In genomic region chr8:70821399-70821962, GRCm38 (mm10) we compare ENCODE assay signal across 9 mouse cellular contexts. TPM values are rescaled to one million over a fixed set of nuclear protein-coding genes. Genes with fewer than 3 reads are reported as not detected.
DNase-seq lines count a peak whose midpoint lies in the region; TF ChIP-seq lines count a peak whose summit lies in the region.
"Had no signal": no experiment of that assay in that cellular context is flagged by ENCODE, and none has a peak within 500 bp of the region (broad histone marks: within the 10 kb centered on the region; RNA-seq: fewer than 3 reads in every experiment).

No protein-coding gene starts in this region.

- no peak overlapping the region for H3K9ac ChIP-seq in CH12.LX (ENCODE audit: insufficient read depth, low read depth)

- TF ChIP-seq POLR2A in CH12.LX (IDR thresholded peaks at IDR 0.05; ENCODE audit: low read depth, low read length) = no peak

- peak; percentile 80 for TF ChIP-seq RAD21 in CH12.LX (IDR thresholded peaks at IDR 0.05; ENCODE audit: low read depth, low read length)

- dilution Hi-C loops in CH12.LX (cut with MboI; ENCODE audit: extremely low pct_ligation_motif_present, extremely low pct_unique_long_range_greater_than_20kb, low sequenced_read_pairs) = no loop called here

- in situ Hi-C loops in CH12.LX (cut with MboI; ENCODE audit: low pct_ligation_motif_present, low pct_unique_long_range_greater_than_20kb, low sequenced_read_pairs) = no loop called here

- peak; percentile 72 for DNase-seq in 416B (ENCODE audit: low read depth)
- no peak for DNase-seq in CH12.LX (ENCODE audit: extremely low read depth)
- peak; percentile 82 to 83 for DNase-seq in cerebellum, postnatal 14 days
- peak; percentile 63 to 69 for DNase-seq in gastrocnemius, postnatal 36 days
- DNase-seq in kidney, adult 8-10 months = peak; percentile 61 to 70
- peak; percentile 80 for DNase-seq in lung, postnatal 10 days
- DNase-seq in retina, postnatal 7 days (ENCODE audit: low read depth, low spot score) = peak; percentile 64
- DNase-seq in left cerebral cortex, adult 9 months (ENCODE audit: low spot score in 2 of 2) = no peak

- no peaks in the 10 kb centered on the region for H3K4me1 ChIP-seq in CH12.LX (ENCODE audit: control insufficient read depth in 1 of 2, insufficient read depth in 2 of 2)

- H3K79me2 ChIP-seq in CH12.LX (replicated peaks; ENCODE audit: control insufficient read depth, extremely low read depth, insufficient read depth, poor library complexity, severe bottlenecking) = no peaks in the 10 kb centered on the region

- no peaks in the 10 kb centered on the region for H3K9me3 ChIP-seq in CH12.LX (replicated peaks; ENCODE audit: low read length)

- TF ChIP-seq EP300 in CH12.LX (IDR thresholded peaks at IDR 0.05; ENCODE audit: low read length) = no peak

- H3K4me2 ChIP-seq in CH12.LX (ENCODE audit: insufficient read depth, low read depth, poor library complexity, severe bottlenecking) = no peak overlapping the region

- no peaks in the 10 kb centered on the region for H3K27me3 ChIP-seq in CH12.LX (replicated peaks)

- intact Hi-C loops in gastrocnemius, postnatal 36 days (cut with DNase I) = loop anchor here (1.0 kb wide), 1 partner anchor 20 kb away; no protein-coding TSS in a partner anchor

- H3K36me3 ChIP-seq in CH12.LX (replicated peaks in 1 of 2; ENCODE audit: control insufficient read depth in 1 of 2, insufficient read depth in 1 of 2, low read length in 1 of 2) = peaks cover 30 to 48% of the 10 kb centered on the region in 2 experiments

- TF ChIP-seq CTCF in CH12.LX (conservative IDR thresholded peaks at IDR 0.05 in 1 of 2, IDR thresholded peaks at IDR 0.05 in 1 of 2; ENCODE audit: low read depth in 2 of 2, low read length in 2 of 2) = peak; percentile 63 to 92

- no peak overlapping the region for H3K27ac ChIP-seq in CH12.LX (ENCODE audit: insufficient read depth, low read depth)

- H3K4me3 ChIP-seq in CH12.LX (replicated peaks in 1 of 3; ENCODE audit: low read depth in 2 of 3, low read length in 2 of 3, poor library complexity in 1 of 3) = no peak overlapping the region

TF ChIP-seq in CH12.LX, 34 proteins besides CTCF, POLR2A, EP300 and RAD21:
- TF ChIP-seq IRF4 (IDR thresholded peaks at IDR 0.05; ENCODE audit: low read depth, low read length) (no peak; the same call in 1 of the 2 replicates), TBP (conservative IDR thresholded peaks at IDR 0.05; ENCODE audit: low read depth, low read length) (no peak), BHLHE40 (IDR thresholded peaks at IDR 0.05; ENCODE audit: low read depth, low read length) (no peak), ZC3H11A (IDR thresholded peaks at IDR 0.05; ENCODE audit: low read depth, low read length) (peak; percentile 9; the same call in 1 of the 2 replicates), ETS1 (conservative IDR thresholded peaks at IDR 0.05; ENCODE audit: low read depth, low read length) (no peak), SMC3 (IDR thresholded peaks at IDR 0.05; ENCODE audit: low read depth, low read length) (peak; percentile 87), ZKSCAN1 (IDR thresholded peaks at IDR 0.05; ENCODE audit: borderline replicate concordance, low read depth, low read length) (no peak), MYC (IDR thresholded peaks at IDR 0.05; ENCODE audit: low read depth, low read length) (0 out of 2 replicates have a peak, but pooled peaks have one; percentile 34)

RNA-seq across cellular contexts. Expression of gene Il12rb1, which starts 13.2 kb away (rescaled TPM):
- 17.3 and 23.2 TPM in 2 replicates for total RNA-seq in CH12.LX (2012; rRNA removed)
- total RNA-seq in CH12.LX (2014; rRNA removed) = 4.5 and 5.6 TPM in 2 replicates
- 11.4 and 12.5 TPM in 2 replicates for polyA plus RNA-seq in CH12.LX (2012; ENCODE audit: insufficient read length, low read depth)
- under 1 TPM in 1 of 2 experiments, not detected in 1; 0.15 TPM for total RNA-seq in gastrocnemius, postnatal 36 days (2021)
- polyA plus RNA-seq: heart, embryonic 14.5 days had no signal

RNA-seq across cellular contexts. Expression of gene Mast3, which starts 16.6 kb away (rescaled TPM):
- total RNA-seq in CH12.LX (2012; rRNA removed) (11.3 and 11.6 TPM in 2 replicates), CH12.LX (2014; rRNA removed) (3.3 and 7.0 TPM in 2 replicates)
- polyA plus RNA-seq in CH12.LX (2012; ENCODE audit: insufficient read length, low read depth) = 22.2 and 23.4 TPM in 2 replicates
- total RNA-seq in gastrocnemius, postnatal 36 days (2021) = 1 to 10 TPM; 2.9 to 4.1 TPM

RNA-seq across cellular contexts. Expression of gene Arrdc2, which starts 18.0 kb away (rescaled TPM):
- 7.2 and 8.0 TPM in 2 replicates for total RNA-seq in CH12.LX (2012; rRNA removed)
- total RNA-seq in CH12.LX (2014; rRNA removed) = 5.6 and 8.8 TPM in 2 replicates
- polyA plus RNA-seq in CH12.LX (2012; ENCODE audit: insufficient read length, low read depth) = 4.3 and 6.1 TPM in 2 replicates
- 10 to 100 TPM; 47.9 to 92.8 TPM for total RNA-seq in gastrocnemius, postnatal 36 days (2021)

RNA-seq across cellular contexts. Expression of gene Kcnn1, which starts 41.6 kb away (rescaled TPM):
- total RNA-seq in CH12.LX (2012; rRNA removed) = 0.13 and 0.21 TPM in 2 replicates
- total RNA-seq in CH12.LX (2014; rRNA removed) = not detected in 2 replicates
- not detected in 2 replicates for polyA plus RNA-seq in CH12.LX (2012; ENCODE audit: insufficient read length, low read depth)
- total RNA-seq in gastrocnemius, postnatal 36 days (2021) = 10 to 100 TPM; 12.8 to 18.3 TPM

RNA-seq across cellular contexts. Expression of gene Pik3r2, which starts 45.0 kb away (rescaled TPM):
- total RNA-seq in CH12.LX (2012; rRNA removed) (37.4 and 45.9 TPM in 2 replicates), CH12.LX (2014; rRNA removed) (12.4 and 13.8 TPM in 2 replicates)
- 16.3 and 25.8 TPM in 2 replicates for polyA plus RNA-seq in CH12.LX (2012; ENCODE audit: insufficient read length, low read depth)
- total RNA-seq in gastrocnemius, postnatal 36 days (2021) = 10 to 100 TPM; 14.3 to 16.1 TPM

Comparison
In these comparisons a context has a peak if more than half of its experiments do, and no peak if none do; other contexts are left out.
1. DNase-seq: peak in 416B (single experiment), cerebellum, postnatal 14 days (2 of 2), gastrocnemius, postnatal 36 days (2 of 2), kidney, adult 8-10 months (2 of 2), lung, postnatal 10 days (single experiment) and retina, postnatal 7 days (single experiment); none in CH12.LX (single experiment) and left cerebral cortex, adult 9 months (0 of 2).
2. RNA of gene Il12rb1, which starts 13.2 kb away (total RNA-seq): 4.5 to 23.2 TPM in CH12.LX; 0.15 TPM in gastrocnemius, postnatal 36 days; every median in the first group is over 4 times any median in the second.
3. RNA of gene Arrdc2, which starts 18.0 kb away (total RNA-seq): 47.9 to 92.8 TPM in gastrocnemius, postnatal 36 days; 5.6 to 8.8 TPM in CH12.LX; every median in the first group is over 4 times any median in the second.